Mouse (Mus musculus): Measurements from ENCODE around the gene Cdc14a.
A peak's percentile ranks its signal among the peaks of the same experiment; 100 is the strongest.
"Not testable (repeated sequence)": the region's sequence is repeated elsewhere in the genome, so short reads cannot be mapped to it uniquely, and the experiment has no call there.

Cdc14a gene

DNA sequence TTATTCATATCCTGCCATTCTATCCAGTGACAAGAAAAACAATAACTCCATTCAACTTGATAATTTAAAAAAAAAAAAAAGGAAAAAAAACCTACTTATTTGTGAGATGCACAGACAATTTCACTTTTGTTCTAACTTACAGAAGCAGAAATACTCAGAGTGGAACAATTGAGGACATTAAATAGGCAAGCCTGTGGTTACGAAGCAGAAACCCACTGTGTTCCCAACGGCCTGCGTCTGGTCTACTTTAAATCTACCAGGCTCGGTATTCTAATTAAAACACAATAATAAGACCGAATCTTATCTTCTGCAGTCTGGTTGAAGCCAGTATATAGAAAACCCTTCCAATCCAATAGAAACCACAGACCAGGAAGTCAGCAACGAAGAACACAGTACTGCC, 50.6 kb downstream of the Cdc14a start:
- DNase-seq (ENCODE audit: low read depth, low spot score) = no peak

DNA sequence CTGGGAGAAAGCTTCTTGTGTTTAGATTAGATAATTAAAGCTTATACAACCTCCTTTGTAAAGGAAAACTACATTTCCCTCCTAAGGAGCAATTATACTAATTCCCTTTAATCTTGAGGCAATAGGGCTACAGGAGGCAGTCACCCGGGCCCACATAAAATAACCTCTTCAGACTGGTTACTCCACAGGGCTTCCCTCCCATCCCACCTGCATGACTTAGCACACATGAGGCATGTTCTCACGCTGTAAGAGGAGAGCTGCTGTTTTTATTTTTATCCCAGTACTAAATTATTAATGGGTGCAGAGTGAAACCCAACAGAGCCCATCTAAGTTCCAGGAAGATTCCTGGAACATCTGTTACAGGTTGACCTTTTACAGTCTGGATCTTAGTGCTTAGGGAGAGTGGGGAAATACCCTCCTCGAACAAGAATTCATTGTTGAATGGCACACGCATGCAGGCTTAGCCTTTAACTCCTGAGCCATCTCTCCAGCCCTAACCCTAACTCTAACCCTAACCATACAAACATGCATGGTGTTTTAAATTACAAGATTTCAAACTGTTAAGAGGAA, 54.9 kb downstream of the Cdc14a start:
- peak; percentile 41 for DNase-seq (ENCODE audit: low read depth, low spot score)

DNA sequence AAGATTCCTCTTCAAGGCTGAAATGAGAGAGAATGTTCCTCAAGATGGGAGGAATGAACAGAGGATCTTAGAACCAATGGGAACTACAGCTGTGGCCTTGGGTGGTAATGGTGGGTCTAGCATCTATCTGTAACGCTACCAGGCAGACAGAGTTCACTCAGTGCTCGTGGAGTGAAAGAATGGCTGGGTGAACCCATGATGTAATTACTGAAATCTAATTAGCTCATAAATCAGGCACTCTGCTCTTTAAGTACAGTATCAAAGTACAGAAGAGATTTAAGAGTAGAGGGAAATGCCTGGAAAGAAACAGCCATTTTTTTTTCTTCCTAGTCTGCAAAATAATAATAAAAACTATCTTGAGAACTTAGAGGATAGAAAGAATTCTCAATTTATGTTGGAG, 57.7 kb downstream of the Cdc14a start:
- no peak for DNase-seq (ENCODE audit: low read depth, low spot score)

- DNase-seq (ENCODE audit: low read depth, low spot score) = no peak
These were observed 61.9 kb downstream of the Cdc14a start for GRCm38 (mm10) chr3:116361906-116362305.

GRCm38 (mm10) chr3:116361101-116361500, 62.7 kb downstream of the Cdc14a start:
- no peak for DNase-seq (ENCODE audit: low read depth, low spot score)

- DNase-seq (ENCODE audit: low read depth, low spot score) = no peak
These were observed 66.0 kb downstream of the Cdc14a start for GRCm38 (mm10) chr3:116357866-116358265.

GRCm38 (mm10) chr3:116357180-116357579, 66.7 kb downstream of the Cdc14a start:
- DNase-seq (ENCODE audit: low read depth, low spot score) = no peak

DNA sequence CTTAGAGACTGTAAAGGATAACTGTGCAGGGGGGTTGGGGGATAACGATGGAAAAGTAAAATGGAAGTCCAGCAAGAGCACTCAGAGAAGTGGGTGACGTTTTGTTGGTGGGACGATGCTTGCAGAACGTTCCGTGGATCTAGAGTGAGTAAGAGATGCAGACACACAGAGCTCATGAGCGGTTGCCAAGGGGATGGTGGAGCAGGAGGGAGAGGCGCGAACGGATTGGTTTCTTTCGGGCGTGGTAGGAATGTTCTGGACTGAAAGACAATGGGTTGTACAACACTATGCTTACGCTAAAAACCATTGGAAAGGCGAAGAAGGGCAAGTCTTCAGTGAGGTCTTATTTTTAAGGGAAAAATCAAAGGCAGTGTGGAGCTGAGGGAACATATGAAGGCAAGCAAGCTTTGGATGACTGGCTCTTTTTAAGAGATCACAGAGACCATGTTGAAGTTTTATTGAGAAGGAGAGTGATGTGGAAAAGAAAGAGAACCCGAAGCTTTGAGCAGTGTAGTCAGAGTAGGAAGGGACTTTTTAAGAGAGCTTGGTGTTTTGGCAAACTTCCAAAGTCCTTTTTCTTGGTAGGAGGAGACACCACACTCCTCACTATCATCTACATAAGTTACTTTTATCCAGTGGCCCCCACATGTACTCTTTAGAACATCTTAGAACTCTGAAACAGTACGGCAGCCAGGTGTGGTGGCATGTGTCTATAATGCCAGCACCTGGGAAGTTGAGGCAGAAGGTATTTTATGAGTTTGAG, 68.6 kb downstream of the Cdc14a start:
- no peak for DNase-seq (ENCODE audit: low read depth, low spot score)

DNA sequence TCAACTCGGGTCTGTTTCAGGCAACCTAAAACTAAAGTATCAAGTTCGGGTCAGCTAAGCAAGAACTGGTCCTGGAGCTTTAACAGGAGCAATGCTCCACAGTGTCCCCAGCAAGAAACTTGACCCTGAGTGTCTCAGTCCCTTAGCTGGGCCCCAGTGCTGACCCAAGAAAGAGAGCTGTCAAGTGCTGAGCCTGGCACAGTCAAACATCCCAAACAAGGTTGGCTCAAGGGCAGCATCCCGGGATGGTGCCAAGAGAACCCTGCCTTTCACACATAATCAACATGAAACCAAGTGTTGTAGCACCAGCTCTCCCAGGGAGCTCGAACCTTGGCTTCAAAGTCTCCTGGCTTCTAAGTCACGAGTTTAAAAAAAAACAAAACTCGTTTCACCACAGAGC, 71.3 kb downstream of the Cdc14a start:
- no peak for DNase-seq (ENCODE audit: low read depth, low spot score)

- no peak for DNase-seq (ENCODE audit: low read depth, low spot score)
These were observed 73.4 kb downstream of the Cdc14a start for GRCm38 (mm10) chr3:116350389-116350967.

DNA sequence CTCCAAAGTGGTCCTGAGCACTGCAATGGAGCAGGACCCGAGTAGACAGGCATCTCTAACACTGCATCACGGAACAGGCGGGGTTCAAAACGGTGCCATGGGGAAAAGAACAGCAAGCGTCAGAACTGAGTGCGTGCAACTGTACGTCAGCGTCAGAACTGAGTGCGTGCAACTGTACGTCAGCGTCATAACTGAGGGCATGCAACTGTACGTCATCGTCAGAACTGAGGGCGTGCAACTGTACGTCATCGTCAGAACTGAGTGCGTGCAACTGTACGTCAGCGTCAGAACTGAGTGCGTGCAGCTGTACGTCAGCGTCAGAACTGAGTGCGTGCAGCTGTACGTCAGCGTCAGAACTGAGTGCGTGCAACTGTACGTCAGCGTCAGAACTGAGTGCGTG, 76.3 kb downstream of the Cdc14a start:
- not testable (repeated sequence) for DNase-seq (ENCODE audit: low read depth, low spot score)

- no peak for DNase-seq (ENCODE audit: low read depth, low spot score)
These were observed 78.6 kb downstream of the Cdc14a start for GRCm38 (mm10) chr3:116345245-116345644.

DNA sequence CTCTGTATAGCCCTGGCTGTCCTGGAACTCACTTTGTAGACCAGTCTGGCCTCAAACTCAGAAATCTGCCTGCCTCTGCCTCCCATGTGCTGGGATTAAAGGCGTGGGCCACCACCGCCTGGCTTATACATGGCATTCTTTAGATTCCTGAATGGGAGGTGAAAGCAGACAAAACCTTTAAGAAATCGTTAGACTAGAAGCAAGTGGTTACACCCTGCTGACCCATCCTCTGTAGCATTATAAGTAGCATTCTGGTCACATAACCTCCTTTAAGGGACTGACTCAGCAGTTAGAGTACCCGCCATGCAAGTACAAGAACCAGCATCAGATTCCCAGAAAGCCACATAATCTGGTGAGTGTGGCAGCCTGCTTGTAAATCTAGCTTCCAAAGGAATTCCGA, 81.6 kb downstream of the Cdc14a start:
- DNase-seq (ENCODE audit: low read depth, low spot score) = no peak

DNA sequence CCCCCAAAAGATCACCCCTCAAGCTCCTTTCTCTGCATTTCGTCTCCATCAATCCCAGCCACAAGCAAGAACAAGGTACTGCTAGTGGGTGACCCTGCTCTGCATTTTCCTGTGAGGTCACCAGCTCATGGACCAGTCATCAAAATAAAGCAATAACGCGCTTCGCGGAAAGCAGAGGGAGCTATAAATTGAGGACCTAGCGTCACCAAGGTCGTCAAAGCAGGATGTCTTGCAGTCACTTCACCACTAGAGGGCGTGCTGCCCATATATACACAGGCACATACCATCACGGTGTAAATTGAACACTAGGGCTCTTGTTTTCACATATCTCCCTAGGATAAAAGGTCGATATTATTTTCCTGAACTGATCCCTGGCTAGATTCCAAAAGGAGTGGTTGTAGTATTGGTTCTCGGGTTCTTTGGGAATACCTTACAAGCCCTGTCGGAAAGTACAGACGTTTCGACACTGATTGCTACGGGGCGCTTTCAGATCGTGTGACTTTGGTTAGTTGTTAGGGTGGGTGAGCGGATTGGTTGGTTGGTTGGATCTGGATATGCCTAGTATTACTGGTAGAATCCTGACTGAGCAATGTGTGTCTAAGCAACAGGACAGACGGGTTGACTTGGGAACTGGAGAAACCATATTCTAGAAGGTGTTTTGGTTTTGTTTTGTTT, 82.7 kb downstream of the Cdc14a start:
- peak; percentile 87 for DNase-seq (ENCODE audit: low read depth, low spot score)

GRCm38 (mm10) chr3:116340281-116340680, 83.6 kb downstream of the Cdc14a start:
- DNase-seq (ENCODE audit: low read depth, low spot score) = no peak

DNA sequence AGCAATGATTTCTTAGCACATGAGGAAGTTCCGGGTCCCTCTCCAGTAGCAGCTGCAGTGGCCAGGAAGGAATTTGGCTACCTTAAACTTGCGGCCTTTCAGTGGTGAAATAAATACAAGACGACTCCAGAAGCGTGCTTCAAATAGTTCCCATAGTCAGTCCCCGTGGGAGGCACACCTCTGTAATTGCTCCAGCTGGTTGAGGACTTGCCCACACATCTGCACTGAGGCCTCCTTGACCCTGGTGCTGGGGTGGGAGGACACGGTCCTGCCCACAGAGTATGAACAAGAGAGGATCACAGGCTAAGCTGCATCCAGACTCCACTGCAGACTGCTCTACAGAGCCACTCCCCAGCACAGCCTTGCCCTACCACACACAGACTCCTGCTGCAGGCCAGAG, 85.2 kb downstream of the Cdc14a start:
- no peak for DNase-seq (ENCODE audit: low read depth, low spot score)

GRCm38 (mm10) chr3:116337840-116338239, 86.0 kb downstream of the Cdc14a start:
- DNase-seq (ENCODE audit: low read depth, low spot score) = no peak

DNA sequence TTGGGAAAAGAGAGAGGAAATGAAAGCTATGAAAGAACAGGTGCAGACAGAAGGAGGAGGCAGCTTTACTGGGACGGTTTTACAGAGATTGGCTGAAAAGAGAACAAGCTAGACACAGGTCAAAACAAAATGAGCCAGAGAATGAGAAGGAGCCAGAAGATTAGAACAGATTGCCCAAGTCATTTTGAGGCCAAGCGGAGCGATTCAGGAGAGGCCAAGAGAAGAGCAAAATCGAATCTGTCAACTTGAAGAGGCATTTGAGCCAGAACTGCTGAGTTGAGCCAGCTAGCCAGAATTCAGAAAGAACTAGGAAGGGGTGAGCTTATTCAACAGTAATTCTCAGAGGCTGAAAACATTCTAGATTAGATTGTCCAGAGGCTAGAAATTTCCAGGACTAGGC, 88.8 kb downstream of the Cdc14a start:
- no peak for DNase-seq (ENCODE audit: low read depth, low spot score)

GRCm38 (mm10) chr3:116333711-116334110, 90.1 kb downstream of the Cdc14a start:
- no peak for DNase-seq (ENCODE audit: low read depth, low spot score)

DNA sequence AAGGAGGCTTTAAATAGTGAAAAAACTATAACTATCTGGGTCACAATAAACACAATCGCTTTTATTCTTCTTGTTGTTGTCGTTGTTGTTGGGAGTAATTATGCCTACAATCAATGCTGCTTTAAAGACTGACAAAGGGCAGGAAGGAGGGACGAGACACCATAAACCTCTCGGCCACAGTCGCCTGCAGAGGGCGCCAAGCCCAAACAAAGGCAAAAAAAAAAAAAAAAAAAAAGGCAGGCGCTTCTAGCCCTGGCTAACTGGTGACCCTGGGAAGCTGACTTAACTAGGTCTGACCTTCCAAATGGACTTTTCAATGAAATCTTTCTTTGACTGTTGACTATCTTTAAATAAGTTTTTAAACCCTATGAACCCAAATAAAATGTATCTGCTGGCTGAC, 90.6 kb downstream of the Cdc14a start:
- DNase-seq (ENCODE audit: low read depth, low spot score) = peak; percentile 44

DNA sequence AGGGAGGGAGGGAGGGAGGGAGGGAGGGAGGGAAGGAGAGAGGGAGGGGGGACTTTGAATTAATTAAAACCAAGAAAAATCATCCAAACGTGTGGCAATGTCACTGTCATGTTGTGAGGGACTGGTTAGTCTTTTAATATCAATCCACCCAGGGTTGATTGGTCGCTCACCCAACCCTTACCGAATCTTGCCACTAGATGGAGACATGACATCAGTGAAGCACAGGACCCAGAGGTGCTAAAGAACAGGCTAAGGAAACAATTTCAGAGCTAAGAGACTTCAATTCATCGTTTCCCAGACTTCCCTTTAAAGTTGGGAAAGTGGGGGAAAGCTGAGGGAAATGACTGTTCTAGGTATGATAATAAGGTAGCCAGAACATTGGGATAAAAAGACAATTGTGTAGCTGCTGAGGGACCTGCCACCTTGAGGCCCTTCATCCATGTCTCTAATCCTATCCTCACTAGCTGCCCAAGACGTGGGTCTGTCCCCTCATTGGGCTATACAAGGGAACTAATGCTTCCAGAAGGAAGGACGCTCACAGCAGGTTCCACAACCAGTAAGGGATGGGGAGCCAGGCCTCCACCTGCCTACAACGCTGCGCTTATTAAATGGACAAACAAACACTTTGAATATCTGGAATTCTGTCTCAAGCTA, 91.9 kb downstream of the Cdc14a start:
- peak; percentile 71 for DNase-seq (ENCODE audit: low read depth, low spot score)

- DNase-seq (ENCODE audit: low read depth, low spot score) = no peak
These were observed 93.9 kb downstream of the Cdc14a start for GRCm38 (mm10) chr3:116329976-116330375.
